Mouse (Mus musculus) large intestine, adult 2 months (tissue): ENCODE measurements at regions not wholly inside any gene's neighbourhood (a gene's known extent, or its start where the extent isn't known, plus 50 kb on each side); places are given as distances from the start of the nearest gene placed in this dataset.

ENCODE experiments used
- DNase-seq: peaks from one replicate; pipeline ENCODE4 v3.0.0-alpha.2; 2012; ENCODE audit warnings: low read depth, low spot score
- WGBS: fragments of 180-500 bp; shearing (Covaris S2); methylation state at CpG from one replicate; pipeline ENCODE4 v1.1.7; 2018; 5-methylcytosine and 5-hydroxymethylcytosine counted together

- 22% methylated on average over 24 of the region's 24 CpGs for WGBS
- no peak for DNase-seq
These were observed 89.3 kb upstream of the Pmepa1 start for GRCm38 (mm10) chr2:173365441-173366166.

GRCm38 (mm10) chr2:173366734-173367133 is 90.4 kb upstream of the Pmepa1 start:
- no peak for DNase-seq
- WGBS = 65% methylated on average over 11 of the region's 11 CpGs

GRCm38 (mm10) chr2:173368899-173369298 is 92.6 kb upstream of the Pmepa1 start:
- WGBS = 39% methylated on average over 7 of the region's 7 CpGs
- DNase-seq = no peak

GRCm38 (mm10) chr2:173376926-173377325 is 100.6 kb upstream of the Pmepa1 start:
- 73% methylated on average over 6 of the region's 6 CpGs for WGBS
- DNase-seq = no peak

- DNase-seq = no peak
- WGBS = 44% methylated on average over 10 of the region's 12 CpGs
These were observed 101.3 kb upstream of the Pmepa1 start for GRCm38 (mm10) chr2:173377497-173378257.

- DNase-seq = no peak
- WGBS = 81% methylated on average over 1 of the region's 1 CpGs
These were observed 103.4 kb upstream of the Pmepa1 start for GRCm38 (mm10) chr2:173379736-173380135.

GRCm38 (mm10) chr2:173380341-173380761 is 104.0 kb upstream of the Pmepa1 start:
- 45% methylated on average over 3 of the region's 3 CpGs for WGBS
- DNase-seq = no peak

- no peak for DNase-seq
- WGBS = 17% methylated on average over 7 of the region's 7 CpGs
These were observed 106.0 kb upstream of the Pmepa1 start for GRCm38 (mm10) chr2:173382176-173382813.

- 53% methylated on average over 8 of the region's 8 CpGs for WGBS
- no peak for DNase-seq
These were observed 108.7 kb upstream of the Pmepa1 start for GRCm38 (mm10) chr2:173384935-173385586.

GRCm38 (mm10) chr2:173385722-173386141 is 109.4 kb upstream of the Pmepa1 start:
- 47% methylated on average over 9 of the region's 9 CpGs for WGBS
- DNase-seq = no peak

GRCm38 (mm10) chr2:173388140-173388539 is 111.8 kb upstream of the Pmepa1 start:
- no peak for DNase-seq
- 82% methylated on average over 4 of the region's 4 CpGs for WGBS

GRCm38 (mm10) chr2:173392557-173393323 is 116.4 kb upstream of the Pmepa1 start:
- no peak for DNase-seq
- 72% methylated on average over 14 of the region's 14 CpGs for WGBS

GRCm38 (mm10) chr2:173393324-173393592 is 116.9 kb upstream of the Pmepa1 start:
- WGBS = 40% methylated on average over 2 of the region's 2 CpGs
- DNase-seq = no peak

GRCm38 (mm10) chr2:173395526-173395925 is 119.2 kb upstream of the Pmepa1 start:
- 40% methylated on average over 6 of the region's 6 CpGs for WGBS
- DNase-seq = no peak

GRCm38 (mm10) chr2:173397846-173398331 is 121.6 kb upstream of the Pmepa1 start:
- no peak for DNase-seq
- WGBS = 93% methylated on average over 2 of the region's 2 CpGs

GRCm38 (mm10) chr2:173405629-173406028 is 116.8 kb upstream of the 1700021F07Rik start:
- no peak for DNase-seq
- 73% methylated on average over 12 of the region's 12 CpGs for WGBS

- DNase-seq = no peak
- 44% methylated on average over 13 of the region's 13 CpGs for WGBS
These were observed 115.9 kb upstream of the 1700021F07Rik start for GRCm38 (mm10) chr2:173406344-173407094.

- WGBS = 74% methylated on average over 3 of the region's 3 CpGs
- no peak for DNase-seq
These were observed 115.3 kb upstream of the 1700021F07Rik start for GRCm38 (mm10) chr2:173407133-173407532.

- 72% methylated on average over 5 of the region's 5 CpGs for WGBS
- no peak for DNase-seq
These were observed 113.7 kb upstream of the 1700021F07Rik start for GRCm38 (mm10) chr2:173408681-173409081.
